Mouse (Mus musculus): Measurements from ENCODE around the gene Cfap161.

Gene Cfap161

GRCm38 (mm10) chr7:83739680-83740310 is 54.9 kb downstream of the Cfap161 start:
- no peak for DNase-seq (ENCODE audit: low spot score)

GRCm38 (mm10) chr7:83738623-83739462 is 55.8 kb downstream of the Cfap161 start:
- DNase-seq (ENCODE audit: low spot score): no peak

GRCm38 (mm10) chr7:83737914-83738490 is 56.7 kb downstream of the Cfap161 start:
- DNase-seq (ENCODE audit: low spot score): no peak

- no peak for DNase-seq (ENCODE audit: low spot score)
Measured at GRCm38 (mm10) chr7:83736341-83737115, 58.2 kb downstream of the Cfap161 start.

GRCm38 (mm10) chr7:83735108-83735781 is 59.4 kb downstream of the Cfap161 start:
- no peak for DNase-seq (ENCODE audit: low spot score)

GRCm38 (mm10) chr7:83734671-83735082 is 60.0 kb downstream of the Cfap161 start:
- DNase-seq (ENCODE audit: low spot score): no peak

- DNase-seq (ENCODE audit: low spot score): no peak
Measured at GRCm38 (mm10) chr7:83734246-83734645, 60.4 kb downstream of the Cfap161 start.

- DNase-seq (ENCODE audit: low spot score): no peak
Measured at GRCm38 (mm10) chr7:83732781-83733180, 61.9 kb downstream of the Cfap161 start.

- no peak for DNase-seq (ENCODE audit: low spot score)
Measured at GRCm38 (mm10) chr7:83731961-83732666, 62.6 kb downstream of the Cfap161 start.

GRCm38 (mm10) chr7:83731297-83731696 is 63.4 kb downstream of the Cfap161 start:
- DNase-seq (ENCODE audit: low spot score): no peak

GRCm38 (mm10) chr7:83726936-83727632 is 67.6 kb downstream of the Cfap161 start:
- DNase-seq (ENCODE audit: low spot score): no peak

GRCm38 (mm10) chr7:83725801-83726200 is 68.9 kb downstream of the Cfap161 start:
- no peak for DNase-seq (ENCODE audit: low spot score)

- DNase-seq (ENCODE audit: low spot score): no peak
Measured at GRCm38 (mm10) chr7:83724541-83724940, 70.1 kb downstream of the Cfap161 start.

All from T-cell, adult 2 months (primary cell).